Comparison of ENCODE assay signal across 8 mouse cellular contexts in the genomic region with DNA sequence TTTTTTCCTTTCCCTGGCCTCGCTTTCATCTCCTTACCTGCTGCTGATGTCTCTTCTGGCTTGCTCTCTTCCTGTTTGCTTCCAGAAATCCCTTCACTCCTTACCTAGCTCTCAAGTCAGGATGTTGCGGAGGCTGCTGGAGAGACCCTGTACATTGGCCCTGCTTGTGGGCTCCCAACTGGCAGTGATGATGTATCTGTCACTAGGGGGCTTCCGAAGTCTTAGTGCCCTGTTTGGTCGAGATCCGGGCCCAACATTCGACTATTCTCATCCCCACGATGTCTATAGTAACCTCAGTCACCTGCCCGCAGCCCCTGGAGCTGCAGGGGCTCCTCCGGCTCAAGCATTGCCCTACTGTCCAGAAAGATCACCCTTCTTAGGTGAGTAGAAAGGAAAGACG. TPM values are rescaled to one million over a fixed set of nuclear protein-coding genes. Genes with fewer than 3 reads are reported as not detected.
DNase-seq lines count a peak whose midpoint lies in the region; ATAC-seq and TF ChIP-seq lines count a peak whose summit lies in the region.
"Had no signal": no experiment of that assay in that cellular context is flagged by ENCODE, and none has a peak within 500 bp of the region (broad histone marks: within the 10 kb centered on the region; RNA-seq: fewer than 3 reads in every experiment).

No protein-coding gene starts in this region.

- DNase-seq in kidney, postnatal 0 days (ENCODE audit: low spot score) = no peak
- DNase-seq in kidney, postnatal 4 days = no peak
- no peak for DNase-seq in embryonic facial prominence, embryonic 10.5 days (ENCODE audit: low spot score)
- no peak for DNase-seq in hindbrain, embryonic 14.5 days (ENCODE audit: low spot score)
- DNase-seq in right cerebral cortex, postnatal 14 days = no peak
- DNase-seq in thymus, postnatal 4 days = no peak
- DNase-seq: kidney, postnatal 36 days had no signal

- H3ac ChIP-seq in myocyte (ENCODE audit: control insufficient read depth, insufficient read length) = no peak overlapping the region

- WGBS in kidney, postnatal 0 days = 68% methylated on average over 10 of the region's 10 CpGs
- 71% methylated on average over 10 of the region's 10 CpGs for WGBS in embryonic facial prominence, embryonic 10.5 days
- 71% methylated on average over 10 of the region's 10 CpGs for WGBS in hindbrain, embryonic 14.5 days

- 0 out of 2 replicates have a peak overlapping the region, but pooled peaks have one; percentile 64 for H3K9ac ChIP-seq in kidney, postnatal 0 days (ENCODE audit: low read depth, low read length)
- peak overlapping the region; percentile 34; the same call in 1 of the 2 replicates for H3K9ac ChIP-seq in hindbrain, embryonic 14.5 days

- H3K27ac ChIP-seq in kidney, postnatal 0 days = peak overlapping the region; percentile 63; the same call in 1 of the 2 replicates
- H3K27ac ChIP-seq in embryonic facial prominence, embryonic 10.5 days (replicated peaks) = no peak overlapping the region
- no peak overlapping the region for H3K27ac ChIP-seq in hindbrain, embryonic 14.5 days

- ATAC-seq in kidney, postnatal 0 days (replicated peaks; ENCODE audit: low FRiP score, low read depth) = no peak
- no peak for ATAC-seq in hindbrain, embryonic 14.5 days (ENCODE audit: low FRiP score)

- TF ChIP-seq CTCF in kidney, postnatal 0 days (IDR thresholded peaks at IDR 0.05; ENCODE audit: low read depth) = no peak

- 0 out of 2 replicates have a peak overlapping the region, but pooled peaks have one; percentile 64 for H3K4me3 ChIP-seq in kidney, postnatal 0 days (replicated peaks; ENCODE audit: low read depth, low read length)
- peak overlapping the region; percentile 83; the same call in 1 of the 2 replicates for H3K4me3 ChIP-seq in embryonic facial prominence, embryonic 10.5 days
- H3K4me3 ChIP-seq in hindbrain, embryonic 14.5 days (replicated peaks; ENCODE audit: low read length) = peak overlapping the region; percentile 74; the same call in 1 of the 2 replicates
- peak overlapping the region; percentile 95 for H3K4me3 ChIP-seq in myocyte

- TF ChIP-seq POLR2A in myocyte (IDR thresholded peaks at IDR 0.05; ENCODE audit: insufficient read length, low read depth) = no peak

- no peaks in the 10 kb centered on the region for H3K9me3 ChIP-seq in kidney, postnatal 0 days (replicated peaks; ENCODE audit: low read length)
- no peaks in the 10 kb centered on the region for H3K9me3 ChIP-seq in embryonic facial prominence, embryonic 10.5 days
- no peaks in the 10 kb centered on the region for H3K9me3 ChIP-seq in hindbrain, embryonic 14.5 days (ENCODE audit: control insufficient read depth, low read length)

- peaks cover 30% of the 10 kb centered on the region for H3K36me3 ChIP-seq in kidney, postnatal 0 days (ENCODE audit: insufficient read depth, low read length)
- H3K36me3 ChIP-seq in embryonic facial prominence, embryonic 10.5 days (replicated peaks) = peaks cover 51% of the 10 kb centered on the region
- peaks cover 50% of the 10 kb centered on the region for H3K36me3 ChIP-seq in hindbrain, embryonic 14.5 days (replicated peaks; ENCODE audit: control insufficient read depth, insufficient read depth)
- H3K36me3 ChIP-seq in myocyte (ENCODE audit: control insufficient read depth, insufficient read depth) = peaks cover 10% of the 10 kb centered on the region

- H3K4me1 ChIP-seq in kidney, postnatal 0 days (replicated peaks; ENCODE audit: insufficient read depth, low read length) = peaks cover 12% of the 10 kb centered on the region; the same call in 1 of the 2 replicates
- H3K4me1 ChIP-seq in embryonic facial prominence, embryonic 10.5 days = peaks cover 25% of the 10 kb centered on the region
- H3K4me1 ChIP-seq in hindbrain, embryonic 14.5 days (replicated peaks; ENCODE audit: control insufficient read depth, insufficient read depth, low read length) = peaks cover 19% of the 10 kb centered on the region

- H3K4me2 ChIP-seq in kidney, postnatal 0 days (ENCODE audit: low read length) = peak overlapping the region; percentile 83
- peak overlapping the region; percentile 81 for H3K4me2 ChIP-seq in hindbrain, embryonic 14.5 days (replicated peaks)
- H3K4me2 ChIP-seq in myocyte (ENCODE audit: low read depth) = no peak overlapping the region

- no peaks in the 10 kb centered on the region for H3K27me3 ChIP-seq in kidney, postnatal 0 days (ENCODE audit: insufficient read depth, low read length)
- no peaks in the 10 kb centered on the region for H3K27me3 ChIP-seq in embryonic facial prominence, embryonic 10.5 days (replicated peaks; ENCODE audit: low read depth, poor library complexity, severe bottlenecking)
- no peaks in the 10 kb centered on the region for H3K27me3 ChIP-seq in hindbrain, embryonic 14.5 days (ENCODE audit: control insufficient read depth, insufficient read depth, low read length)
- H3K27me3 ChIP-seq in myocyte (ENCODE audit: control insufficient read depth, insufficient read depth, insufficient read length) = no peaks in the 10 kb centered on the region

- peaks cover 3% of the 10 kb centered on the region for H3K79me2 ChIP-seq in myocyte (ENCODE audit: control insufficient read depth, insufficient read depth)

TF ChIP-seq in myocyte, 11 proteins besides CTCF, POLR2A, EP300 and RAD21:
- TF ChIP-seq MYOG (IDR thresholded peaks at IDR 0.05; ENCODE audit: control insufficient read depth in 1 of 3, insufficient read depth in 1 of 3, insufficient read length in 2 of 3, low read depth in 2 of 3) (no peak), E2F4 (IDR thresholded peaks at IDR 0.05; ENCODE audit: insufficient read depth) (no peak), MYOD1 (IDR thresholded peaks at IDR 0.05; ENCODE audit: control insufficient read depth in 1 of 3, insufficient read length in 2 of 3, low read depth in 2 of 3) (no peak), MAX (IDR thresholded peaks at IDR 0.05; ENCODE audit: low read depth) (no peak), USF1 (IDR thresholded peaks at IDR 0.05; ENCODE audit: low read depth) (no peak), TCF3 (IDR thresholded peaks at IDR 0.05; ENCODE audit: insufficient read length, low read depth) (no peak), TCF12 (IDR thresholded peaks at IDR 0.05; ENCODE audit: insufficient read depth, poor library complexity, severe bottlenecking) (no peak), SRF (IDR thresholded peaks at IDR 0.05; ENCODE audit: control insufficient read depth, insufficient read length, low read depth) (no peak), POLR2AphosphoS2 (IDR thresholded peaks at IDR 0.05; ENCODE audit: insufficient read length, low read depth) (no peak), CEBPB (IDR thresholded peaks at IDR 0.05; ENCODE audit: insufficient read depth, poor library complexity, severe bottlenecking) (no peak), REST (IDR thresholded peaks at IDR 0.05; ENCODE audit: insufficient read depth, insufficient read length) (no peak)
TF ChIP-seq in myocyte: peak in this region for 0.

RNA-seq across cellular contexts. Expression of a gene that starts 1.5 kb away (rescaled TPM):
- 63.9 and 72.0 TPM in 2 replicates for polyA plus RNA-seq in kidney, postnatal 0 days (2015; fragmentation: Nextera tagmentation; extraction: Ambion mirVana)
- 68.7 and 70.8 TPM in 2 replicates for polyA plus RNA-seq in embryonic facial prominence, embryonic 10.5 days (2016; fragmentation: Nextera tagmentation; extraction: Ambion mirVana)
- polyA plus RNA-seq in hindbrain, embryonic 14.5 days (2014; fragmentation: Nextera tagmentation; extraction: Ambion mirVana) = 86.5 and 88.6 TPM in 2 replicates
- polyA plus RNA-seq in myocyte (2012; fragmentation: generic; extraction: Trizol) = 19.3 TPM

RNA-seq across cellular contexts. Expression of a gene that starts 9.4 kb away (rescaled TPM):
- 46.4 and 48.2 TPM in 2 replicates for polyA plus RNA-seq in kidney, postnatal 0 days (2015; fragmentation: Nextera tagmentation; extraction: Ambion mirVana)
- polyA plus RNA-seq in embryonic facial prominence, embryonic 10.5 days (2016; fragmentation: Nextera tagmentation; extraction: Ambion mirVana) = 52.0 and 57.5 TPM in 2 replicates
- polyA plus RNA-seq in hindbrain, embryonic 14.5 days (2014; fragmentation: Nextera tagmentation; extraction: Ambion mirVana) = 43.5 and 44.6 TPM in 2 replicates
- polyA plus RNA-seq in myocyte (2012; fragmentation: generic; extraction: Trizol) = 11.7 TPM

RNA-seq across cellular contexts. Expression of a gene that starts 16.2 kb away (rescaled TPM):
- polyA plus RNA-seq in kidney, postnatal 0 days (2015; fragmentation: Nextera tagmentation; extraction: Ambion mirVana) = 59.4 and 63.3 TPM in 2 replicates
- polyA plus RNA-seq in embryonic facial prominence, embryonic 10.5 days (2016; fragmentation: Nextera tagmentation; extraction: Ambion mirVana) = 106 and 107 TPM in 2 replicates
- polyA plus RNA-seq in hindbrain, embryonic 14.5 days (2014; fragmentation: Nextera tagmentation; extraction: Ambion mirVana) = 80.1 and 85.8 TPM in 2 replicates
- polyA plus RNA-seq in myocyte (2012; fragmentation: generic; extraction: Trizol) = 21.0 TPM

RNA-seq across cellular contexts. Expression of a gene that starts 20.4 kb away (rescaled TPM):
- 375 and 405 TPM in 2 replicates for polyA plus RNA-seq in kidney, postnatal 0 days (2015; fragmentation: Nextera tagmentation; extraction: Ambion mirVana)
- 269 and 279 TPM in 2 replicates for polyA plus RNA-seq in embryonic facial prominence, embryonic 10.5 days (2016; fragmentation: Nextera tagmentation; extraction: Ambion mirVana)
- 218 and 247 TPM in 2 replicates for polyA plus RNA-seq in hindbrain, embryonic 14.5 days (2014; fragmentation: Nextera tagmentation; extraction: Ambion mirVana)
- polyA plus RNA-seq in myocyte (2012; fragmentation: generic; extraction: Trizol) = 409 TPM

RNA-seq across cellular contexts. Expression of a gene that starts 21.4 kb away (rescaled TPM):
- polyA plus RNA-seq in kidney, postnatal 0 days (2015; fragmentation: Nextera tagmentation; extraction: Ambion mirVana) = 5.2 and 7.0 TPM in 2 replicates
- 11.8 and 12.7 TPM in 2 replicates for polyA plus RNA-seq in embryonic facial prominence, embryonic 10.5 days (2016; fragmentation: Nextera tagmentation; extraction: Ambion mirVana)
- 3.0 and 3.7 TPM in 2 replicates for polyA plus RNA-seq in hindbrain, embryonic 14.5 days (2014; fragmentation: Nextera tagmentation; extraction: Ambion mirVana)
- polyA plus RNA-seq in myocyte (2012; fragmentation: generic; extraction: Trizol) = 15.0 TPM
